Mouse (Mus musculus) embryonic fibroblast, embryonic 13.5 days (primary cell): Measurements from ENCODE around the gene Arhgef11.

Experiments used
- CTCF ChIP-seq: IDR thresholded peaks from 2 replicates; pipeline ENCODE4 v1.5.1; 2011; ENCODE audit warnings: mild to moderate bottlenecking, control low read depth, low read length, moderate library complexity, borderline replicate concordance; ENCODE audit not compliant: insufficient read depth
- POLR2A ChIP-seq: IDR thresholded peaks from 2 replicates; pipeline ENCODE4 v1.6.1; 2011; ENCODE audit warnings: low read depth, mild to moderate bottlenecking, control low read depth, low read length, moderate library complexity

DNA sequence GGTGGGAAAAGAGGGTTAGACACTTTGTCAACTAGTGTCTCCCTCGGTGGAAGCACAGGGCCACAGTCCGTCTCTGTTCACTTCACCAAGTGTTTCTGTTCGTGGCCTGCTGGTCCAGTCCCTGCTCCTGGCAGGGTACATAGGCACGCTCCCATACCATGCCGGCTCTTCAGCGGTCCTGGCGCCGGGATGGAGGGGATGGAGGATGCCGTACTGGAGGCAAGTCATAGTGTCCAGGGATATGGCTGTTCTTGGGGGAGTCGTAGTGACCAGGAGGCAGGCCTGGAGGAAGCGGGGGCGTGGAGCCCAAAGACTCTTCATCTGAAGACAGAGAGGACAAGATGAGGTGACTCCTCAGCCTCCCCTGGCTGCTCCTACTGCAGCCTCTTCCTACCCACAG lies 132.6 kb downstream of the Arhgef11 start:
- no peak for TF ChIP-seq CTCF
- no peak for TF ChIP-seq POLR2A
